Mouse (Mus musculus): ENCODE measurements around the gene Gm128.
"Not testable (repeated sequence)": the region's sequence is repeated elsewhere in the genome, so short reads cannot be mapped to it uniquely, and the experiment has no call there.

The Gm128 gene

DNA sequence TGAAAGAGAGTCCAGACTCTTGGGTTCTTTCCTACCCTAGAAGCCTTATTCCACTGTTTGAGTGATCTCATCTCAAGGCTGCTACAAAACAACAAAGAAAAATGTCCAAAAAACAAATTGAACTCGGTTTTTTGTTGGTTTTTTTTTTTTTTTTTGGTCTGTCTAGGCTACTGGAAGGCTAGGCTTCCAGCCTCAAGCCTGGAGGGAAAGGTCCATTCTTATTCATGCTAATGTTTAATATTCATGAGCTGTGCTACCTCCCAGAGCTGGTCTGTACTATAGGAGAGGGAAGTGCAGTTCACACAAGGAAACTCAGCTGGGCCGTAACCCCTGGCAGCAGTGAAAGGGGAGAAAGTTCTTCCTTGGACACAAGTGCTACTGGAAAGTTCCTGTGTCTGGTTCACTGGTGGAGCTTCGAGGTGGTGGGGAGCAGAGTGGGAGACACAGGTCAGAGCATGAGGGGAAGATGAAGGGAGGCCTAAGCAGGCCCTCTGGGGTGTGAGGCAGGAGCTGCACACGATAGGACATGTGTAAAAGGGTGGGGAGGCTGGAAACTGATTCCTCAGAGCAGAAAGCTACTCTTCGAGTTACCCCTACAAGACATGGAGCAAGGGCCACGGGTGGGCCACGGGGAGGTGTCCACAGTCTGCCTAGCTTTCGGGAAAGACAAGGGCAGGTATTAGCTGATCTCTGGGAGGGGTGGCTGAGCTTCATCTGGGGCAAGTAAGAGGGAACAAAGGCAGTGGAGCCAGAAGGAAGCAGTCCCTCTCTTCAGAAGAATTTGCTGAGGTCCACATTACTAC, 10.7 kb downstream of the Gm128 start:
- peak; percentile 43 for DNase-seq

DNA sequence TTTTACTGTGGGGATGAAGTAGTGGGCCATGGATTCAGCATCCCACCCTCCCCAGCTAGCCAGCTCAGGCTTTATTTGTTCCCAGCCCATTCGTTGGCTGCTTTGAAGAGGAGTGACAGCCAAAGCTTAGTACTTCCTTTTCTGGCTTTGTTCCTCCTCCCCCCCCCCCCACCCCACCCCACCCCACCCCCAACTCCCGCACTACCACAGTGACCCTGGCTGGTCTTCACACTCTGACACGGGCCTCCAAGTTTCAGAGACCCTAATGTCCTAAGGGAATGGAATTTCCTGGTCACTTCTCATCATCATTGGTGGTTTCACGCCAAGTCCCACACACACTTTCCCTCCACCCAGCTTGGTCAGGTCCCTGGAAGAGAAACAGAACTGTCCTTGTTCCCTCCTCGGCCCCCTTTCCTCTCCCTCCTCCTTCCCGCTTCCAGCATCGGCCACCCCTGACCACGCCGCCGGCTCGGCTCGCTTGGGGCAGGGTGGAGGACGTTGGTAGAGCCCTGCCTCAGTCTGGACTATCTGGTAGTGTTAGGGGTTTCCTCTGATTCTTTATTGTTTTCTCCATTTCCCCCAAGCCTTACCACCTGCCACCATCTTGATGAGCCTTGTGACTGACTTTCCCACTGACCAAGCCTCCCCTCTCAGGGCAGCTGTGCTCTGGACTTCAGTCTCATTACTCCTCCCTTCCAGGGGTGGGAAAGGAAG, 11.5 kb downstream of the Gm128 start:
- peak; percentile 43 for DNase-seq

DNA sequence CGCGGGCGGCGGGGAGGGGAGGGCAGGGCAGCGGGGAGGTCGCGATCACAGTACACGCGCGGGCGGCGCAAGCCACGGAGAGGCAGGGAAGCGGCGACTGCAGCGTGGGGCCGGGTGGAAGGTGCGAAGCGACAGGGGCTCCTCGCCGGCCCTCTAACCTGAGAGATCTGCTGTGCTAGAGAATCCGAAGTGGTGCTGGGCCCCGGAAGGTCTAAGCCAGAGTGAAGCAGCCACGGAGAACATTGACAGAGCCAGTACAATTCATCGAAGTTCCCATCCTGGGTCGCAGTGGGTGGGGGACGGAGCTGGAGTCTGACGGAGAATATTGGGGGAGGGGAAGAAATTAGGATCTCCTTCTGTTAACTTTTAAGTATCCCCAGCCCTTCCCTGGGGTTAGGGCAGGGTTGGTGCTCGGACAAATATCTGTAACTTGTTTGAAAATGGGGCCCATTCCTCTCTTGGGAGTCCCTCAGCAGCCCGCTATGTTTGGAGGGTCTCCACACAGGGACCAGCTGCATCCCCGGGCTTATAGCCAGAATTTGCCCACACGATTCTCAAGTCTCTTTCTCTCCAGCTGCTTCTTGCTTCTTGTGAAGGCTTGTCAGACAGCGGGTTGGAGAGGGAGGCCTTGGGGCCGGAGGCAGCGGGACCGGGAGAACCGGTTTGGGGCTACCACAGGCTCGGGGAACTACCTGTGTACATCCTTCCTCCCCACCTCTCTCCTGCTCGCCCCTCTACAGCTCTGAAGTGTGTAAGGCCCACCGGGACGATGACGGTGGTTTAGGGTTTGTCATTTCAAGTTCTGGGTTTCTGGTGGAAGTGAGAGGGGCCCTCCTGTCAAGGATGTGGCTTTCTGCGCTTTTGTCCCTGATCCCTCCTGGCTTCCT, 12.3 kb downstream of the Gm128 start:
- peak; percentile 58 for DNase-seq

DNA sequence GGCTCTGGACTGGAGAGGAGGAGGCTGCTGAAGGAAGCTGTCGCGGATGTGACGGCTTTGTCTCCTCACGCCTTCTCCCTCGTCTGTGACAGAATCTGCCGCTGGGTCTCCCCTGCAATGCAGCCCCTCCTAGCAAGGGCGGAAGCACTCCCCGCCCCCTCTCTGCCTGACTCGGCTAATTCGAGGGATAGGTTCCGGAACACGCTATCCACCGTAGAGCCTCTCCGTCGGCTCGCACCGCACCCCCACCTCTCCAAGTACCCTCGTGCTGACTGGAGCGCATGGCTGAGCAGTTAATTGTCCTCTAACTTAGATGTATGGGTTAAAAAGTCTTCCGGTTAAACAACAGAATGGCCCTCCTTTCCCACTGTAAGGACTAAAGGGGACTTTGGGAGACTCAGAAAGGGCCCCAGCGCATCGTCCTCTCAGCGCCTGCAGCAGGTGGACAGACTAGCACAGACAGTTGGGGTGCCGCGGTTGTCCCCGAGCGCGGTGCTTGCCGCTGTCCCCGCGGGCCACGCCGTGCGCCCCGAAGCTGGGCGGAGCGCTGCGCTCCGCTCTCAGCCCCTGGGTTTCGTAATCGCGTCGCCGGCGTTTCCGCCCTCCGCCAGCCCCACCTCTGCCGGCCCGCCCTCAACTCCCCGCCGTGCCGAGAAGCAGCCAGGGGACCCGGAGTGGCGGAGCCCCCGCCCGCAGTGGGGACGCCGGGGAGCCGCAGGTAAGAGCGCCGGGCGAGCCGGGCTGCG, 13.1 kb downstream of the Gm128 start, which contains the start of gene Cdc42se1:
Cdc42se1 (plus strand) TSS at position 585 of the 746 bp plus-strand sequence.
- peak; percentile 96 for DNase-seq

DNA sequence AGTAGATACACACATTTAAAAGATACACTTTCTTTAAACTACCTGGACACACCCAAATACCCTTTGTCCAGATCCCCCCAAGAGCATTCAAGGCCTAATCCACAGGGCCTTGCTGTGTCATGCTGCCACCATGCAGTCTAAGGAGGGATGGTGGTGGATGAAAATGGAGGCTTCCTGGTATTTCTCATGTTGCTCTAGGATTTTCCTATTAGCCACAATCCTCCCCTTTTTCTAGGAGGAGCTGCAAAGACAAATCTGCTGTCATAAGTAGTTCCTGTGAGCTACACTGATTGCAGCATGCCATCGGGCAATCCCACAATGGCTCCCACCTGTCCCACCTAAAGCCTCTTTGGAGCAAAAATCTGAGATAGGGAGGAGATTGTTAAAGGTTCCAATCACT, 14.2 kb downstream of the Gm128 start:
- no peak for DNase-seq

DNA sequence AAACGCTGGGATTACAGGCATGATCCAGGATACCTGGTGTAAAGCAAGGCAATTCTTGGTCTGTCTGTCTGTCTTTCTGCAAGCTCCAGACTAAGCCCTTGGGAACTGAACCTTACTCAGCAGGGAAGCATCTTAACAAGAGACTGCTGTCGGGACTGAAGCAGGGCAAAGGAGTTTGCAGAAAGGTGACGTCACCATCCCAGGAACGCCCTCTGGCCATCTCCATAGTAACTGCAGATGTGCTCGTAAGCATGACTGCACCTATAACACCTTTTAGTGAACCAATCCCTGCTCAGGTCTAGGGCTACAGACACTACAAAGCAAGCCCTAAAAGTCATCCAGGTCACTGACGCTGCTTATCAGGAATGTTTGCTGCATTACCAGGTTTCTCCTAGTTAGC, 17.1 kb downstream of the Gm128 start:
- no peak for DNase-seq

DNA sequence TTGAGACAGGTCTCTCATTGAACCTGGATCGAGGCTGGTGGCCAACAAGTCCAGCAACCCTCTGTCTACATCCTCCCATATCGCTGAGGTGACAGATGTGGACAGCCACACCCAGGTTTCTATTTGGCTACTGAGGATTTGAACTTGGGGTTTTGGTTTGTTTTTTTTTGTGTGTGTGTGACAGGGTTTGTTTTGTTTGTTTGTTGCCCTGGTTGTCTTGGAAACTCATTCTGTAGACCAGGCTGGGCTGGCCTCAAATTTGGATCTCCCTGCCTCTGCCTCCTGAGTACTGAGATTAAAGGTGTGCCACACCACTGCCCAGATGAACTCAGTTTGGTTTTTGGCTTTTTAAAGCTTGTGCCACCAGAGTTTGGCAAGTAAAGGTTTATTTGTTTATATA, 18.4 kb downstream of the Gm128 start:
- DNase-seq: no peak

DNA sequence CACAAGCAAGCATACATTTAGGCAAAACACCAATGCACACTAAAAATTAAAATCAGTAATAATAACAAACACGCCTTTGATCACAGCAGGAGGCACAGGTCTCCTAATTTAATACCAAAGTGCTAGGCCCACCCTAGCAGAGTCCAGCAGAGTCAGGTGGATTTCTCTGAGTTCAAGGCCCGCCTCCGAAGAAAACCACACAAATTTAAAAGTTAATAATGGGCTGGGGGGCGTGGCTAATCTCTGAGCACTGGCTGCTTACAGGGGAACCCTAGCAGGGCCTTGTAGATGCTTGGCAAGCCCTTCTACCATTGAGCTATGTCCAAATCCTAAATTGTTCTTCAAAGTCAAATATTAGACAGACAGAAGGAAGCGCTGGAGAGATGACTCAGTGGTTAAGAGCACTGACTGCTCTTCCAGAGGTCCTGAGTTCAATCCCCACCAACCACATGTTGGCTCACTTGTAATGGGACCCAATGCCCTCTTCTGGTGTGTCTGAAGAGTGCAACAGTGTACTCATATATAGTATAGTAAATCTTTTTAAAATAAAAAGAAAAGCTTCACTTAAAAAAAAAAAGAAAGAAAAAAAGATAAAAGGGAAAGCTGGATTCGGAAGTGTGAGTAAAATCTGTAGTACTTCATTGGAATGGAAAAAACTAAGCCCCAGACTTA, 22.8 kb downstream of the Gm128 start:
- DNase-seq: peak; percentile 34

DNA sequence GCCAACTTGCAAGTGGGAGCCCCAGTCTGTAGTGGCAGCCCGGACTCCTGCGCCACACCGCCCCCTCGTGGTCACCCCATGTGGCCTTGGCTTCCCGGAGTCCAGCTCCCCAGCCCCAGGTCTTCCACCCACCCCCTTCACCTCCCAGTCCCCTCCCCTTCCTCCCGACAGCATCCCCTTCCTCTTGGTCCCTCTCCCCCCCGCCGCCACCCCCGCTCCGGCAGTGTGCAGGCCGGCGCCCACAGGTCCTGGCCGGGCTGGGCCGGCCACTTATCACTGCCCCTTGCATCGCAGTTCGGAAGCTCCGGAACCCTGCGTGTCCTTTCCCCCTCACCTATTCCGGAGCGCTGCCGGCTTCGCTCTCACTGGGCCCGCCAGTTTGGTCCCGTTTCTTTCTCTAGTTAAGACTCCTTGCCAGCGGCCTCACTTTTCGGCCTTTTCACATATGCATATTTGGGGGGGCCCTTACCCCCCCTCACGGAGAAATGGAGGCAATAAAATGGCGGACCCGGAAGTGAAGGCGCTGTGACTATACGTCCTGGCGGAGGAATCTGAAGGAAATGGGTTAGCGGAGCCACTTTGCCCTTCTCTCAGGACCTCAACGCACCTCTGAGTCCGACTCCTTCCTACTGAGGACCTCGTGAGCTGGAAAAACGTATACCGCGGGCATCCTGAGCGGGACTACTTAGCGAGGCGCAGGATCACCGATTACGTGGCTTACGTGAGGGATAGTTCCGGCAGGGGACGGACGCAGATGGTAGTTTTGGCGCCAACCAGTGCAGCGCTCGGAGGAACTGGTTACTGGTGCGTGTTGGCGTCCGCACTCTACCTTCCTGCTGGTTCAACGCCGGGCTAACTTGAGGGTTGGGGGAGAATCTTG, 23.9 kb downstream of the Gm128 start, which contains the start of gene Gabpb2:
Gabpb2 (minus strand) TSS at position 662 of the 880 bp plus-strand sequence.
- peak; percentile 99 for DNase-seq

DNA sequence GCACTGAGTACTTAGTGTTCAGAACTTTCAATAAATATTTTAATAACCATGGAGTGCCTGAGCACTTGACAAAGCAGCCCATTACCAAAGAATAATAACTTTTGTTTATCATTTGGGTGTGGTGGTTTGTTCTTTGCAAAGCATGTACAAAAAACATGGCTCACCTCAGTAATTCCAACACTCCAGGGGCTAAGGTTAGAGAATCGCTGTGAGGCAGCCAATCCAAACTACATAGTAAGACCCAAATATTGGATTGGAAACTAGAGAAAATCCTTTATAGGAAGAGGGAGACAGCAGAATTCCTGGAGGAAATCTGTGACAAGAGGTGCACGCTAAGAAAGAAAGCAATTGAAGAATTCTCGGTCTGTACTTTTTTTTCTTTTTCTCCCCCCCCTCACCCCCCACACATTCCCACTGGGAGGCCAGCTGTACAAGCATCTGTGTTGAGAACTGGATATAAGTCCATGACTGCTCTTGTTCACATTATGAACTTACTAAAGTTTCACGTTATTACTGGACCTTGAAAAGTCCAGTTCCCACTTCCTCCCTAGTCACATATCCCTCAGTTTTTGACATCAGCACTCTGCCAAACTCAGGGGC, 24.6 kb downstream of the Gm128 start:
- no peak for DNase-seq

DNA sequence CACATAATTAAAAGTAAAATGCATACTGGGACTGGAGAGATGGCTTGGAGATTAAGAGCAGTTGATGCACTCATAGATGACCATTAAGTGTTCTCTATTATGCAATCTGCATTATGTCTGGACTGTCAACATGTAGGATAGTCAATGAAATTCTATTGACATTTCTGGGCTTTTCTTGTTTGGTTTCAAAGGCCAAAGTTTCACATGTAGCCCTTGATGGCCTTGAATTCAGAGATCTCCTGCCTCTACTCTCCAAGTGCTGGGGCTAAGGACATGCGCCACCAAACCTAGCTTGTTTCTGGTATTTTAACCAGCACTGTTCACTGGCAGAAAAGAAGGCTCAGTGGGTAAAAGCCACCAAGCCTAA, 27.8 kb downstream of the Gm128 start:
- no peak for DNase-seq

DNA sequence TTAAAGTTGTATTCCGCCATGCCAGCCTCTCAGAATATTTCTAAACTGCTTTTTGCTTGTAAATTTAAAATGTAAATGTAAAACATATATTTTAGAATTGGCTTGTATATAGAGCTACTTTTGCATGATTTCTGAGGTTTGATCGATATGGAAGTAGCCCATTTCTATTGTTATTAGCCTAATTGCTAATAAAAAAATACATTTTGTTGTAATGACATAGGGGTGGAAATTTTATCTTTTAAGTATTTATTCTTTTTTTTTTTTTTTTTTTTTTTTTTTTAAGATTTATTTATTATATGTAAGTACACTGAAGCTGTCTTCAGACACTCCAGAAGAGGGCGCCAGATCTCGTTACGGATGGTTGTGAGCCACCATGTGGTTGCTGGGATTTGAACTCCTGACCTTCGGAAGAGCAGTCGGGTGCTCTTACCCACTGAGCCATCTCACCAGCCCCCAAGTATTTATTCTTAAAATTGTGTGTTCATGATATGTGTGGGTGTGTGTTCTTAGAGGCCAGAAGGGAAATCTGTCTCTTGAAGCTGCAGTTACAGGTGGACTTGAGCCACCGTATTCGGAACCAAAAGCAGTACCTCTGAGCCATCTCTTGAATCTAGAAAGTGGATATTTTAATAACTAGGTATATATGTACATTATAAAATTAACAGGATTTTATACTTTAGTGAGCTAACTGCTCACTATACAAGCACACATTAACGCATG, 28.3 kb downstream of the Gm128 start:
- DNase-seq: not testable (repeated sequence)

DNA sequence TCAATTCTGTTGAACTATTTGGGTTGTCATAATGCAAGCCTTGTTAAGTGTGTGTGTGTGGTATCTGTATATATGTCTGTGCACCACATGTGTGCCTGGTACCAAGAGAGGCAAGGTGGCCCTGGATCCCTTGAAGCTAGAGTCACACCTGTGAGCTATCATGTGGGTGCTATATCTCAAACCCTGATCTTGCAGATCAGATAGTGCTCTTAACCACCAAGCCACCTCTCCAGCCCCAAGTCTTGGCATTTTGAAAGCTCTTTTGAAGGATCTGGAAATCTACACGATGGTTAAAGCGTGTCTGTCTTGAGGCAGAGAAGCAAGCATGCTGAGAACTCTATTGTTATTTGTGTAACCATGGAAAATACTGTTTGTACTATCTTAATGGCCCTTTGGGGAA, 30.8 kb downstream of the Gm128 start:
- DNase-seq: peak; percentile 68

DNA sequence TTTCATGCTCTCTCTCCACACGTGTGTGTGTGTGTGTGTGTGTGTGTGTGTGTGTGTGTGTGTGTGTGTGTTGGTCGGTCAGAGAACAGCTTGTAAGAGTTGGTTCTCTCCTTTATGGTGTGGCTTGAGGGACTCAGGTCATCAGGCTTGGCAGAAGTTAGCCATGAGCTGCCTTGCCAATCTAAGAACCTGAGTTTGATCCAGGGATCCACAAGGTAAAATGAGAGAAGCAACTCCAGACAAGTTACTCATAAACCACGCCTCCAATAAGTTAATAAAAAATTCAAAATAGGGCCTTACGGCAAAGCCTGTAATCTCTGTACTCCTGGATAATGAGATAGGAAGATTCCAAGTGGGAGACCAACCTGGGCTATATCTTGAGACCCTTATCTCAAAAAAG, 33.1 kb downstream of the Gm128 start:
- no peak for DNase-seq

DNA sequence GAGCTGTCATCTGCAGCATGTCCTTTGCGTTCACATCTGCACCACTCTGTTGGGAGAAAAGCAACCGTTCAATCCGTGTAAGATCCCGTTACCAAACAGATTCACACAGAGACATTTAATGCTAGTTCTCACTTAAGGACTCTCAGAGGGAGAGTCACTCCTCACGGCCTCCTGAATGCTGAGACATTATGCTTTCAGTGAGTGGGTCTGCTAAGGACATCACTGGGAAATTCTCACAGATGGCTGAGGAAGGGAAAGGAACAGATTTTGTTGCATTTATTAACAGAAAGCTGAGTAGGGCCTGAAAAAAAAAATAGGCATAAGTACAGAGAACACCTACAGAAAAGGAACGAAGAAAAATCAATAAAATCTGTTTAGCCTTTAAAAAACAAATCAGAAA, 37.5 kb downstream of the Gm128 start:
- DNase-seq: no peak

DNA sequence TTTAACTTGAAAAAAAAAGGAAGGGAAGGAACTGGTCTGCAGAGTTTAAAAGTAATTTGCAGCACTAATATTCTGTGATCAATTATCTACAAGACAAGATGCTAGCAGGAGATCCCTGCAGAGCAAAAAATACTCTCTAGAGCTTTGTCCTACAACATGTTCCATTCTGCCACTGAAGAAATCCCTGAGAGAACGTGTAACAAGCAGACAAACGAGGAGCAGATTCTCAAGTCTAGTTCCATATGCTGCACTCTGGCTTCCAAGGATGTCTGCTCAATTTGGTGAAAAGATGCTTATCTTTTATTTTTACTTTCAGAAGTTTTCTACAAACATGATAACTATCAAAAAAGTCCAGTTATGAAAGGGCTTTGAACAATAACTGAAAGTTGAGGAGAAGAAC, 40.8 kb downstream of the Gm128 start:
- DNase-seq: no peak

DNA sequence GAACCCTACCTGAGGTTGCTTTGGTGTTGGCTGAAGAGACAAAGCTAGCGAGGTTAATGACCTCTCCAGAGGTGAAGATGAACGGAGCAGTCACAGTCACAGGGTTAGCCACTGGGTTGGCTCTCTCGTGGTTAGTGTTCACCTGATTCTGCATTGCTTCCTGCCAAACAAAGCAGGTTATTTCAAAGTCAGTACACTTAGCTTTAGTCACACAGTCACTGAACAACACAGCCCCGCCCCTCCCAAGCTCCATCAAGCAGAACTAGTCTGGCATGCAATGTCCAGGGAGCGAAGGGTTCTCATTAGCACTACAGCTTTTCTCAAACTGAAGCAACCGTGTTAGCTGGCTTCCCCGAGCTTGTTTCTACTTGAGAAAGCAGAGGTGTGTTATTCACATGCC, 41.3 kb downstream of the Gm128 start:
- DNase-seq: no peak

DNA sequence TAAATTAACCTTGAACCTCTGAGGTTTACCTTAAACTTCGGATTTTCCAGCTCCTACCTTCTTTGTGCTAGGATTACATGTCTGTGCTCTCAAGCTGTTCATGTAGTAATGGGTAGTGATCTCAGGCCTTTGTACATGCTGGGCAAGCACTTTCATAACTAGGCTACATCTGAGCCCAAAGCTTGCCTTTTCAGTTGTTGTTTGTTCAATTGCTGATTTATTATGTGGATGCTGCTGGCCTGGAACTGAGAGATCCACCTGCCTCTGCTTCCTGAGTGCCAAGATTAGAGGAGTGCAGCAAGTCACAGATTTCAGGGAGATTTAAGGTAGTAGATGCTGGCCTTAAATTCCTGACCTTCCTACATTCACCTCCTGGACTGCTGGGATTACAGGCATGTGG, 42.3 kb downstream of the Gm128 start:
- DNase-seq: no peak

DNA sequence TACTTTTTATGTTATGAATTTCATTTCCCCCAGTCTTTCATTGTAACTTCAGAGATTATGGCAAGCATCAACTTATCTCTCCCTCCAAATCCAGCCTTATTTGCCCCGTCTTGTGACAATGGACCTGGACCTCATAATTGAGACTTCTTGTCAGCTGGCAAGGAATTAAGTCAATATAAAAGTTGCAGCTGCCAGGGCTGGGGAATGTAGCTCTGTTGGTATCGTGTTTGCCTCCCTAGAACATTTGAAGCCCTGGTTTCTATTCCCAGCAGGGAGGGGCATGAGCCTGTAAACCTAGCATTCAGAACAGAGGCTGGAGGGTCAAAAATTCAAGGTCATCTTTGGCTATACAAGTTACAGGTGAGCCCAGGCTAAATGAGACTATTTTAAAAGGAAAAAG, 45.6 kb downstream of the Gm128 start:
- no peak for DNase-seq

DNA sequence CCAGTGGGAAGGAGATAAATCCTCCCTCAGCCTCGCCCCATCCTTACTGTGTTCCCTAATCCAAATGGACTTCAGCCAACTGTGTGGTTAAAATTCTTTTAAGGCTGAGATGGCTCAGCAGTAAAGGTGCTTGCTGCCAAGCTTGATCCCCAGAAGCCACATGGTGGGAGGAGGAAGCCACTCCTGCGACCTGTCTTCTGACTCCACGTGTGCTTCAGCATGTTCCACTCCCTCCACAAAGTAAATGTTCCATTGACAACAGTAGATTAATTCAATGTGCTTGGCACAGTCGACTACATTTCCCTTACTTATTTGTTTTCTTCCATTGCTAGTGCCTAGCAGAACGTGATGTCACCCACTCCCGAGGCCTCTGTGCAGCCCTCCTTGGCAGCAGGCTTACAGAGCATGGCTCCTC, 46.7 kb downstream of the Gm128 start:
- DNase-seq: no peak
